Mouse (Mus musculus) gonadal fat pad, adult 2 months (tissue): ENCODE results near the gene Rnf167. TPM values are rescaled to one million over a fixed set of nuclear protein-coding genes. Genes with fewer than 3 reads are reported as not detected.

Source experiments
- DNase-seq: peaks from one replicate; pipeline ENCODE4 v3.0.0-alpha.2; 2012; ENCODE audit warnings: low read depth
- polyA plus RNA-seq: library from polyadenylated mRNA; depleted of rRNA; stranded (reverse); fragments of >200 nt; gene quantifications from 2 replicates; pipeline ENCODE4 v1.2.3, GENCODE M21; 2012; rRNA removed

The Rnf167 gene
- polyA plus RNA-seq, 1 experiment, result 93.2 TPM

GRCm38 (mm10) chr11:70674501-70674900 is 27.5 kb downstream of the Rnf167 start:
- DNase-seq, result no peak

GRCm38 (mm10) chr11:70678092-70678491 is 31.1 kb downstream of the Rnf167 start:
- DNase-seq, result no peak

GRCm38 (mm10) chr11:70678576-70678975 is 31.5 kb downstream of the Rnf167 start:
- DNase-seq, result no peak

GRCm38 (mm10) chr11:70679361-70679760 is 32.3 kb downstream of the Rnf167 start:
- no peak for DNase-seq

GRCm38 (mm10) chr11:70679894-70680293 is 32.9 kb downstream of the Rnf167 start:
- no peak for DNase-seq

GRCm38 (mm10) chr11:70681170-70681569 is 34.1 kb downstream of the Rnf167 start:
- no peak for DNase-seq

- no peak for DNase-seq
These were observed 35.0 kb downstream of the Rnf167 start for GRCm38 (mm10) chr11:70681897-70682581.

- no peak for DNase-seq
These were observed 36.6 kb downstream of the Rnf167 start for GRCm38 (mm10) chr11:70683640-70684039.

- no peak for DNase-seq
These were observed 40.0 kb downstream of the Rnf167 start for GRCm38 (mm10) chr11:70686901-70687566.

- DNase-seq, result no peak
These were observed 40.7 kb downstream of the Rnf167 start, which contains the start of gene Camta2 for GRCm38 (mm10) chr11:70687601-70688199. TSS of gene Camta2 (minus strand) at chr11:70688105.

GRCm38 (mm10) chr11:70688372-70688771 is 41.3 kb downstream of the Rnf167 start:
- DNase-seq, result no peak

- no peak for DNase-seq
These were observed 42.5 kb downstream of the Rnf167 start for GRCm38 (mm10) chr11:70689578-70689977.

GRCm38 (mm10) chr11:70693504-70693903 is 46.5 kb downstream of the Rnf167 start:
- no peak for DNase-seq

GRCm38 (mm10) chr11:70697376-70697775 is 50.3 kb downstream of the Rnf167 start:
- DNase-seq, result no peak

- DNase-seq, result no peak
These were observed 52.0 kb downstream of the Rnf167 start for GRCm38 (mm10) chr11:70699051-70699450.

GRCm38 (mm10) chr11:70699722-70700556 is 52.9 kb downstream of the Rnf167 start, which contains the start of the genes Inca1 and Kif1c:
TSS of gene Inca1 (minus strand) at chr11:70700155.
TSS of gene Kif1c (plus strand) at chr11:70700548.
- no peak for DNase-seq

- no peak for DNase-seq
These were observed 53.6 kb downstream of the Rnf167 start for GRCm38 (mm10) chr11:70700613-70701012.

Other genes with a start within 250 kb of the Rnf167 start
- 15.2 and 16.4 TPM in 2 replicates for gene Pelp1, start 237.2 kb upstream of the Rnf167 start, polyA plus RNA-seq
- gene Arrb2, start 214.6 kb upstream of the Rnf167 start, polyA plus RNA-seq, result 58.5 and 60.4 TPM in 2 replicates
- gene Med11, start 195.3 kb upstream of the Rnf167 start, polyA plus RNA-seq, result 19.4 and 21.9 TPM in 2 replicates
- gene Zmynd15, start 187.8 kb upstream of the Rnf167 start, polyA plus RNA-seq, result 3.3 and 4.8 TPM in 2 replicates
- 15.4 and 16.9 TPM in 2 replicates for gene Cxcl16, start 187.3 kb upstream of the Rnf167 start, polyA plus RNA-seq
- 0.84 and 1.7 TPM in 2 replicates for gene Tm4sf5, start 142.0 kb upstream of the Rnf167 start, polyA plus RNA-seq
- gene Vmo1, start 132.6 kb upstream of the Rnf167 start, polyA plus RNA-seq, result 0.29 TPM in 1 of 2 replicates, not detected in the other
- 0.36 TPM in 1 of 2 replicates, not detected in the other for gene Gltpd2, start 128.0 kb upstream of the Rnf167 start, polyA plus RNA-seq
- gene Psmb6, start 121.9 kb upstream of the Rnf167 start, polyA plus RNA-seq, result 382 and 410 TPM in 2 replicates
- gene Gm40193, start 114.3 kb upstream of the Rnf167 start, polyA plus RNA-seq, result not detected in 2 replicates
- gene Pld2, start 107.2 kb upstream of the Rnf167 start, polyA plus RNA-seq, result 27.0 and 28.1 TPM in 2 replicates
- gene Mink1, start 84.4 kb upstream of the Rnf167 start, polyA plus RNA-seq, result 78.8 and 86.9 TPM in 2 replicates
- 5.1 and 7.1 TPM in 2 replicates for gene 4930544D05Rik, start 31.4 kb upstream of the Rnf167 start, polyA plus RNA-seq
- 0.28 and 0.57 TPM in 2 replicates for gene Chrne, start 28.0 kb upstream of the Rnf167 start, polyA plus RNA-seq
- 0.08 and 0.29 TPM in 2 replicates for gene Gp1ba, start 8.1 kb upstream of the Rnf167 start, polyA plus RNA-seq
- gene Slc25a11, start 244 bp downstream of the Rnf167 start, polyA plus RNA-seq, result 164 and 171 TPM in 2 replicates
- gene Pfn1, start 7.4 kb downstream of the Rnf167 start, polyA plus RNA-seq, result 614 and 704 TPM in 2 replicates
- gene Eno3, start 10.0 kb downstream of the Rnf167 start, polyA plus RNA-seq, result 21.6 and 21.9 TPM in 2 replicates
- 45.7 and 61.0 TPM in 2 replicates for gene Spag7, start 22.2 kb downstream of the Rnf167 start, polyA plus RNA-seq
- 17.7 and 29.9 TPM in 2 replicates for gene Camta2, start 40.9 kb downstream of the Rnf167 start, polyA plus RNA-seq
- 11.9 and 12.4 TPM in 2 replicates for gene Inca1, start 52.9 kb downstream of the Rnf167 start, polyA plus RNA-seq
- gene Kif1c, start 53.3 kb downstream of the Rnf167 start, polyA plus RNA-seq, result 98.2 and 102 TPM in 2 replicates
- 2.9 and 3.7 TPM in 2 replicates for gene Zfp3, start 117.0 kb downstream of the Rnf167 start, polyA plus RNA-seq
- 0.65 and 0.92 TPM in 2 replicates for gene Scimp, start 165.4 kb downstream of the Rnf167 start, polyA plus RNA-seq
- gene Rabep1, start 197.5 kb downstream of the Rnf167 start, polyA plus RNA-seq, result 4.4 and 5.1 TPM in 2 replicates